Mouse (Mus musculus) limb, embryonic 15.5 days (tissue): ENCODE data around the gene Tbck. TPM values are rescaled to one million over a fixed set of nuclear protein-coding genes. Genes with fewer than 3 reads are reported as not detected.

Experiments used
- ATAC-seq: fragments of 200-750 bp; cut with Nextera tagmentation; 2 replicates; pipeline ENCODE4 v1.8.0; 2017; ENCODE audit warnings: low read depth, moderate TSS enrichment; ENCODE audit not compliant: insufficient number of reproducible peaks, low FRiP score, low TSS enrichment
- H3K27ac ChIP-seq: fragments of 300-500 bp; sonication (generic); 2 replicates; pipeline ENCODE4 v1.5.1; 2015; ENCODE audit warnings: moderate library complexity, mild to moderate bottlenecking, inconsistent platforms
- H3K27me3 ChIP-seq: fragments of 300-500 bp; sonication (generic); 2 replicates; pipeline ENCODE4 v1.6.1; 2015; ENCODE audit warnings: inconsistent platforms
- H3K36me3 ChIP-seq: fragments of 300-500 bp; sonication (generic); 2 replicates; pipeline ENCODE4 v1.6.1; 2015; ENCODE audit warnings: inconsistent platforms
- H3K4me1 ChIP-seq: fragments of 300-500 bp; sonication (generic); 2 replicates; pipeline ENCODE4 v1.6.1; 2015; ENCODE audit warnings: inconsistent platforms
- H3K4me2 ChIP-seq: fragments of 300-500 bp; sonication (generic); 2 replicates; pipeline ENCODE4 v1.6.1; 2015; ENCODE audit warnings: mild to moderate bottlenecking, inconsistent platforms
- H3K4me3 ChIP-seq: fragments of 300-500 bp; sonication (generic); 2 replicates; pipeline ENCODE4 v1.5.1; 2015; ENCODE audit warnings: mild to moderate bottlenecking, inconsistent platforms
- H3K9ac ChIP-seq: fragments of 300-500 bp; sonication (generic); 2 replicates; pipeline ENCODE4 v1.6.1; 2015; ENCODE audit warnings: inconsistent platforms
- H3K9me3 ChIP-seq: fragments of 300-500 bp; sonication (generic); 2 replicates; pipeline ENCODE4 v1.6.1; 2016; ENCODE audit warnings: inconsistent platforms
- WGBS: fragments of 180-500 bp; shearing (Covaris S2); methylation state at CpG from one replicate; pipeline ENCODE4 v1.1.7; 2015; 5-methylcytosine and 5-hydroxymethylcytosine counted together
- polyA plus RNA-seq: library from polyadenylated mRNA; unstranded; fragments of >200 nt; fragmentation: Nextera tagmentation; extraction: Ambion mirVana; gene quantifications from 2 replicates; pipeline ENCODE4 v1.2.1, GENCODE M21; 2015

Tbck gene
- polyA plus RNA-seq, 1 experiment from 2014 or later = 26.5 TPM

DNA sequence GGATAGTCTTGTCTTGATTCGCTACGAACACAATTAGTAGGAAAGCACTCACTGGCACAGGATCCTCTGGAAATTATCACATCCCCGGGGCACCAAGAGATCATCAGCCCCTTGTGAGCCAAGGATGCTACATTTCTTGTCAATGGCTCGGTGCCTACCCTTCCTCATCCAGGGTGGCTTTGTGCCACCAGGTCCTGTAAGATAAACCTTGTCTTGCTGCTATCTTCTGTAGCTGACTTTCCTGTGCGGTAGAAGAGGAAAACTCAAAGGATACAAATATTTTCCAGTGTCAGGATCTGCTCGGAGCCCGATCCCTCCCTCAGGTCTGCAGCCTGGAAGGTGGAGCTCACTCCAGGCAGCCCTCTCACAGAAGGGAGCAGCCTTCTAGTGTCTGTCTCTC lies 175.6 kb downstream of the Tbck start:
- H3K27me3 ChIP-seq = no peaks in the 10 kb centered on the region
- no peaks in the 10 kb centered on the region for H3K36me3 ChIP-seq
- ATAC-seq = no peak
- H3K4me2 ChIP-seq = no peak overlapping the region
- peaks cover 18% of the 10 kb centered on the region for H3K4me1 ChIP-seq
- no peak overlapping the region; the same call in 1 of the 2 replicates for H3K27ac ChIP-seq
- H3K4me3 ChIP-seq = no peak overlapping the region
- H3K9me3 ChIP-seq = no peaks in the 10 kb centered on the region
- H3K9ac ChIP-seq = no peak overlapping the region
- 79% methylated on average over 7 of the region's 7 CpGs for WGBS

DNA sequence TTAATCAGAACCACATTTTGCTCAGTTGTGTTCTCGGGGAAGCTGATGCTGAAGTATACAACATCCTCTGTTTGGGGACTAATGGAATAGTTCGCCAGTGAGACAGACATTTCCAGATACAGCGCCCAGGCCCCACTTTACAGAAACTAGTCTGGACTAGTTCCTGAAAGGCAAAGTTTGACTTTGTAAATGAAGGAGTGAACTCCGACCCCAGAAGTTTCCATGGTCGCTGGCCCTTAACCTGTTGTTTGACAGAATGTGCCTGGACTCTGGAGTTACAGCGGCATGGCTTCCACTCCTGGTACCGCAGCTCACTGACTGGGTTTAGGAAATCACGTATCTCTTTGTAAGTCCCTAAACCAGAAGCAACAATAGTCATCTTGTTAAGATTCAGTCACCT lies 176.9 kb downstream of the Tbck start:
- no peaks in the 10 kb centered on the region for H3K9me3 ChIP-seq
- H3K27ac ChIP-seq = no peak overlapping the region
- H3K36me3 ChIP-seq = no peaks in the 10 kb centered on the region
- ATAC-seq = no peak
- H3K9ac ChIP-seq = no peak overlapping the region
- 58% methylated on average over 8 of the region's 8 CpGs for WGBS
- H3K27me3 ChIP-seq = no peaks in the 10 kb centered on the region
- H3K4me3 ChIP-seq = no peak overlapping the region
- no peak overlapping the region for H3K4me2 ChIP-seq
- H3K4me1 ChIP-seq = peaks cover 15% of the 10 kb centered on the region

GRCm38 (mm10) chr3:132863843-132864242 lies 179.9 kb downstream of the Tbck start:
- Histone ChIP-seq H3K27me3 (no peaks in the 10 kb centered on the region), H3K4me2 (no peak overlapping the region), H3K4me3 (no peak overlapping the region), H3K9me3 (no peaks in the 10 kb centered on the region), H3K27ac (no peak overlapping the region), H3K9ac (no peak overlapping the region), H3K4me1 (peaks cover 15% of the 10 kb centered on the region), H3K36me3 (no peaks in the 10 kb centered on the region)
- no peak for ATAC-seq
- WGBS = 76% methylated on average over 13 of the region's 13 CpGs

GRCm38 (mm10) chr3:132864329-132864919 lies 180.5 kb downstream of the Tbck start:
- Histone ChIP-seq H3K4me2 (peak overlapping the region; percentile 12; the same call in 1 of the 2 replicates), H3K27ac (no peak overlapping the region), H3K4me3 (no peak overlapping the region), H3K36me3 (no peaks in the 10 kb centered on the region), H3K4me1 (peaks cover 10% of the 10 kb centered on the region), H3K9ac (no peak overlapping the region), H3K9me3 (no peaks in the 10 kb centered on the region), H3K27me3 (no peaks in the 10 kb centered on the region)
- 57% methylated on average over 14 of the region's 14 CpGs for WGBS
- no peak for ATAC-seq

GRCm38 (mm10) chr3:132864986-132865385 lies 181.0 kb downstream of the Tbck start:
- H3K4me2 ChIP-seq = no peak overlapping the region; the same call in 1 of the 2 replicates
- no peak overlapping the region for H3K27ac ChIP-seq
- H3K9ac ChIP-seq = no peak overlapping the region
- H3K4me1 ChIP-seq = peaks cover 6% of the 10 kb centered on the region
- no peaks in the 10 kb centered on the region for H3K27me3 ChIP-seq
- 75% methylated on average over 8 of the region's 8 CpGs for WGBS
- H3K4me3 ChIP-seq = no peak overlapping the region
- H3K36me3 ChIP-seq = no peaks in the 10 kb centered on the region
- ATAC-seq = no peak
- no peaks in the 10 kb centered on the region for H3K9me3 ChIP-seq

DNA sequence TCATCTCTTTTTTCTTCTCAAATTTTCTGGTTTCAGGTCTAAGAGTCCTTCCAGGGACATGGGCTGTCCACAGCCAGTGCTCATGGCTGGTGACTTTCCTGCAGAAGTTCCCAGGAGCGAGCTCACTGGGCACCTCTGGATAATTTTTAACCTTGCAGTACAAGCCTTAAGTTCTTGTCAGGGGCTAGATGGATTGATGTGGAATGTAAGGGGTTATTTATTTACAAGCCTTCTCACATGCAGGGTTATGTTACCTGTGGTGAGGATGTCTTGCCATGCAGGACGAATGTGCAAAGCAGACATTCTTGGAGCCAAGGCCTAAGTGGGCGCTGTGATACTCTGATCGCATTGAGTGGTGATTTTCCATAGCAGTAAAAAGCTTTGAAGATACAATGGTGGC lies 181.7 kb downstream of the Tbck start:
- H3K9me3 ChIP-seq = no peaks in the 10 kb centered on the region
- no peak for ATAC-seq
- H3K36me3 ChIP-seq = no peaks in the 10 kb centered on the region
- H3K4me2 ChIP-seq = no peak overlapping the region
- no peak overlapping the region for H3K27ac ChIP-seq
- H3K4me1 ChIP-seq = peaks cover 5% of the 10 kb centered on the region
- no peak overlapping the region for H3K9ac ChIP-seq
- H3K4me3 ChIP-seq = no peak overlapping the region
- 87% methylated on average over 4 of the region's 4 CpGs for WGBS
- no peaks in the 10 kb centered on the region for H3K27me3 ChIP-seq

- no peaks in the 10 kb centered on the region for H3K36me3 ChIP-seq
- no peak overlapping the region for H3K9ac ChIP-seq
- ATAC-seq = no peak
- H3K4me3 ChIP-seq = no peak overlapping the region
- H3K9me3 ChIP-seq = no peaks in the 10 kb centered on the region
- peaks cover 5% of the 10 kb centered on the region for H3K4me1 ChIP-seq
- 87% methylated on average over 3 of the region's 3 CpGs for WGBS
- H3K27me3 ChIP-seq = no peaks in the 10 kb centered on the region
- H3K27ac ChIP-seq = no peak overlapping the region
- H3K4me2 ChIP-seq = no peak overlapping the region
Observed at GRCm38 (mm10) chr3:132866984-132867383, 183.0 kb downstream of the Tbck start.

- Histone ChIP-seq H3K36me3 (no peaks in the 10 kb centered on the region), H3K27me3 (no peaks in the 10 kb centered on the region), H3K9me3 (no peaks in the 10 kb centered on the region), H3K9ac (no peak overlapping the region), H3K4me2 (no peak overlapping the region), H3K27ac (no peak overlapping the region), H3K4me3 (no peak overlapping the region), H3K4me1 (peaks cover 5% of the 10 kb centered on the region)
- ATAC-seq = no peak
- 53% methylated on average over 2 of the region's 2 CpGs for WGBS
Observed at GRCm38 (mm10) chr3:132868838-132869237, 184.9 kb downstream of the Tbck start.

DNA sequence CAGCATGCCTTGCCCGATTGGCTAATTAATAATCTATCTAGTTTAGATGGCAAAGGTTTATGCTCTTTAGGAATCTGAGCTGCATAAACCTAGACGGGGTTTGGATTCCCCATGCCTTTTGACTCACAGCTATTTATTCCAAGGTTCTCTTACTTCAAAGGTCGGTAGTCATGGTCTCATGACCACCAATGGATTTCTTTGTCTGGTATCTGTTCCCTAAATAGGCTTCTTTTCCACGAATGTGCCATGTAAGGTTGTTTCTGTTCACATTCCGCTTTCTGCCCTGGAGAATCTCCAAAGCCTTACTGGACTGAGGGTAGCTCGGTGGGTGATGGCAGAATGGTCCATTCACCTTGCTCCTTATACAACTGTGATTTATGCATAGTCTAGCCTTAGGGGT lies 186.1 kb downstream of the Tbck start:
- Histone ChIP-seq H3K9ac (no peak overlapping the region), H3K4me2 (no peak overlapping the region), H3K27me3 (no peaks in the 10 kb centered on the region), H3K36me3 (no peaks in the 10 kb centered on the region), H3K9me3 (no peaks in the 10 kb centered on the region), H3K4me3 (no peak overlapping the region), H3K4me1 (no peaks in the 10 kb centered on the region), H3K27ac (no peak overlapping the region)
- WGBS = 88% methylated on average over 6 of the region's 6 CpGs
- ATAC-seq = no peak

DNA sequence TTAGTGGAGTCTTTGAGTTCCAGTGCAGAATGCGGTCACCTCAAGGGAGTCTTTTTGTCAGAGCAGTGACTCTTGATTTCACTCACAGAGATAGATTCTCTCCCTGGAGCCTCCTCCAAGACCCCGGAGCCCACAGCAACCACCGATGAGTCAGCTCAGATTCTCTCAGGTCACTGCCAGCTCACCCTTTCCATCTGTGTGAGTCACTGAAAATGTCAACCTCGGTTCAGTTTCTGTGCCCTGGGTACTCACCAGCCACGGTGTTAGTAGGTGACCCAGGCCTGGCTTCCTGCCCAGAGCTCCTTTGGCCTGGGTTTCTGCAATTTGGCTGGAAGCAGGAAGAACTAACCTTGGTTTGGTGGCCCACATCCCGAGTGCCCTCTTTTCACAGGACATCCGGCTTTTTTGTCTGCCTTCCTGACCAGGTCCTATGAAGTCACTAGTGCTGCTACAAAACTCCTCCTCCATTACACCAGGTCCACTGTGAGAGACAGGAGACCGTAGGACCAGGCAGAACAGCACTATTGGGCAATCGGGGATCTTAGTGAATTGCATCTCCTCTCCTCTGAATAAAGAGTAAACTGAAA lies 187.5 kb downstream of the Tbck start:
- Histone ChIP-seq H3K9me3 (no peaks in the 10 kb centered on the region), H3K27ac (no peak overlapping the region), H3K27me3 (no peaks in the 10 kb centered on the region), H3K9ac (no peak overlapping the region), H3K36me3 (no peaks in the 10 kb centered on the region), H3K4me2 (no peak overlapping the region), H3K4me1 (peaks cover 5% of the 10 kb centered on the region), H3K4me3 (no peak overlapping the region)
- no peak for ATAC-seq
- 79% methylated on average over 9 of the region's 9 CpGs for WGBS

- H3K9me3 ChIP-seq = no peaks in the 10 kb centered on the region
- WGBS = 58% methylated on average over 6 of the region's 6 CpGs
- H3K27ac ChIP-seq = no peak overlapping the region
- no peak overlapping the region for H3K9ac ChIP-seq
- H3K4me2 ChIP-seq = no peak overlapping the region
- no peaks in the 10 kb centered on the region for H3K36me3 ChIP-seq
- peaks cover 11% of the 10 kb centered on the region for H3K4me1 ChIP-seq
- no peaks in the 10 kb centered on the region for H3K27me3 ChIP-seq
- ATAC-seq = no peak
- no peak overlapping the region for H3K4me3 ChIP-seq
Observed at GRCm38 (mm10) chr3:132873251-132873650, 189.3 kb downstream of the Tbck start.

GRCm38 (mm10) chr3:132876011-132876708 lies 192.2 kb downstream of the Tbck start:
- ATAC-seq = no peak
- 57% methylated on average over 14 of the region's 14 CpGs for WGBS
- no peak overlapping the region for H3K4me2 ChIP-seq
- H3K4me1 ChIP-seq = peaks cover 11% of the 10 kb centered on the region
- no peaks in the 10 kb centered on the region for H3K36me3 ChIP-seq
- H3K27me3 ChIP-seq = no peaks in the 10 kb centered on the region
- no peak overlapping the region for H3K9ac ChIP-seq
- H3K4me3 ChIP-seq = no peak overlapping the region
- no peaks in the 10 kb centered on the region for H3K9me3 ChIP-seq
- H3K27ac ChIP-seq = no peak overlapping the region
